Mouse (Mus musculus) midbrain, embryonic 14.5 days (tissue): ENCODE data around the gene Kdm4a. TPM values are rescaled to one million over a fixed set of nuclear protein-coding genes. Genes with fewer than 3 reads are reported as not detected.

Experiments used
- ATAC-seq: fragments of 200-750 bp; cut with Nextera tagmentation; 2 replicates; pipeline ENCODE4 v1.8.0; 2017; ENCODE audit warnings: moderate number of reproducible peaks, moderate library complexity; ENCODE audit not compliant: low FRiP score, low TSS enrichment
- DNase-seq: peaks from one replicate; pipeline ENCODE4 v3.0.0-alpha.2; 2015
- H3K27ac ChIP-seq: fragments of 300-500 bp; sonication (generic); replicated peaks from 2 replicates; pipeline ENCODE4 v1.5.1; 2014; ENCODE audit warnings: mild to moderate bottlenecking, low read depth, low read length, moderate library complexity
- H3K27me3 ChIP-seq: fragments of 300-500 bp; sonication (generic); 2 replicates; pipeline ENCODE4 v1.6.1; 2014; ENCODE audit warnings: low read length, control low read depth, mixed read lengths; ENCODE audit not compliant: control insufficient read depth, insufficient read depth
- H3K36me3 ChIP-seq: fragments of 300-500 bp; sonication (generic); 2 replicates; pipeline ENCODE4 v1.6.1; 2014; ENCODE audit warnings: low read length, control low read depth; ENCODE audit not compliant: control insufficient read depth, insufficient read depth
- H3K4me1 ChIP-seq: fragments of 300-500 bp; sonication (generic); 2 replicates; pipeline ENCODE4 v1.6.1; 2014; ENCODE audit warnings: mild to moderate bottlenecking, antibody characterized with exemption, low read length, control low read depth; ENCODE audit not compliant: control insufficient read depth, insufficient read depth
- H3K4me2 ChIP-seq: fragments of 300-500 bp; sonication (generic); 2 replicates; pipeline ENCODE4 v1.6.1; 2014; ENCODE audit warnings: mild to moderate bottlenecking, low read length, moderate library complexity
- H3K4me3 ChIP-seq: fragments of 300-500 bp; sonication (generic); replicated peaks from 2 replicates; pipeline ENCODE4 v1.5.1; 2014; ENCODE audit warnings: low read depth, low read length
- H3K9ac ChIP-seq: fragments of 300-500 bp; sonication (generic); replicated peaks from 2 replicates; pipeline ENCODE4 v1.6.1; 2014; ENCODE audit warnings: mild to moderate bottlenecking, low read length, moderate library complexity
- H3K9me3 ChIP-seq: fragments of 300-500 bp; sonication (generic); 2 replicates; pipeline ENCODE4 v1.6.1; 2016; ENCODE audit warnings: low read length, control low read depth, mixed read lengths; ENCODE audit not compliant: control insufficient read depth
- WGBS: fragments of 180-500 bp; shearing (Covaris S2); extraction: QIAGEN DNeasy Blood & Tissue Kit; methylation state at CpG from one replicate; pipeline ENCODE4 v1.1.7; 2014; 5-methylcytosine and 5-hydroxymethylcytosine counted together
- polyA plus RNA-seq: library from polyadenylated mRNA; unstranded; fragments of >200 nt; fragmentation: Nextera tagmentation; extraction: Ambion mirVana; gene quantifications from 2 replicates; pipeline ENCODE4 v1.2.1, GENCODE M21; 2014

Kdm4a gene
- 56.2 and 62.5 TPM in 2 replicates for polyA plus RNA-seq

DNA sequence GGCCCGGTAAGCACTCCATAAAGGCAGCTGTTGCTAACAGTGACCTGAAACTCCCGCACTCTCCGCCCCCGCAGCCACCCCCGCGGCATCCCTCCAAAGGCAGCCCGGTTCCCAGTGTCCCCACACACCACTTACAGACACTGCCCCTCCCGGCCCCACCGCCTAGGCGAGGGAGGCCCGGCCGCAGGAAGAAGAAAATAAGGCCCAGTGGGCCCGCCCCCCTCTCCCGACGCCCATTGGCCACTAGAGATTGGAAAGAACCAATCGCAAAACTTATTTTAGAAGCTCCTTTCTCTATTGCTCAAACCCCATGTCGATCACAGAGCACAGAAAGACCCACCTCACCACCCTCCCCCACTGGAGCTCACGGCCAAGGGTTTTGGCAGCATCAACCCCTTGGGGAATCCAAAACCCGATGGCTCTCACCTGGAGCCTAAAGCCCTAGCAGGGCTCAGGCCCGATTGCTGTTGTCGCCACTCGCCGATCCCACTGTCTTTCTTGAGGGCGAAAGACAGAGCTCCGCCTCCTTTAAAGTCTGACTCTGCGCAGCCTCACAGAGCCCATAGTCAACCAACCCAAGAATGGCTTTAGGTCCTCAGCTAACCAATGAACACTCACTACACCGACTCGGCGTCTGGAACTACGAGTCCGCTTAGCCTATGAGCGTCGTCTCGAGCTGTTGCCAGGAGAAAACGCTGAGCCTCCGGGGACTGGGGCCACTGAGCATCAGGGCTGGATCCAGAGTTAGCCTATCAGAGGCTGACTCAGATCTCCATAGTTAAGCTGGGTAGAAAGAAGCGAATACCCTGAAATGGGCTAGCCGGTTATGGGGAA is at the start of gene Kdm4a:
TSS of gene Kdm4a (minus strand) at position 577 of the 834 bp plus-strand sequence.
- peak within 1 kb of the TSS; percentile 64 for H3K4me2 ChIP-seq
- peaks cover 27% of the 10 kb centered on the region for H3K36me3 ChIP-seq
- ATAC-seq (peak; percentile 99), DNase-seq (peak; percentile 98)
- H3K27ac ChIP-seq, result peak within 1 kb of the TSS; percentile 93
- WGBS, result under 1% methylated on average over 38 of the region's 38 CpGs
- peak within 1 kb of the TSS; percentile 71 for H3K4me3 ChIP-seq
- H3K9ac ChIP-seq, result peak within 1 kb of the TSS; percentile 79
- peaks cover 10% of the 10 kb centered on the region for H3K4me1 ChIP-seq
- no peaks in the 10 kb centered on the region for H3K9me3 ChIP-seq
- no peaks in the 10 kb centered on the region for H3K27me3 ChIP-seq

DNA sequence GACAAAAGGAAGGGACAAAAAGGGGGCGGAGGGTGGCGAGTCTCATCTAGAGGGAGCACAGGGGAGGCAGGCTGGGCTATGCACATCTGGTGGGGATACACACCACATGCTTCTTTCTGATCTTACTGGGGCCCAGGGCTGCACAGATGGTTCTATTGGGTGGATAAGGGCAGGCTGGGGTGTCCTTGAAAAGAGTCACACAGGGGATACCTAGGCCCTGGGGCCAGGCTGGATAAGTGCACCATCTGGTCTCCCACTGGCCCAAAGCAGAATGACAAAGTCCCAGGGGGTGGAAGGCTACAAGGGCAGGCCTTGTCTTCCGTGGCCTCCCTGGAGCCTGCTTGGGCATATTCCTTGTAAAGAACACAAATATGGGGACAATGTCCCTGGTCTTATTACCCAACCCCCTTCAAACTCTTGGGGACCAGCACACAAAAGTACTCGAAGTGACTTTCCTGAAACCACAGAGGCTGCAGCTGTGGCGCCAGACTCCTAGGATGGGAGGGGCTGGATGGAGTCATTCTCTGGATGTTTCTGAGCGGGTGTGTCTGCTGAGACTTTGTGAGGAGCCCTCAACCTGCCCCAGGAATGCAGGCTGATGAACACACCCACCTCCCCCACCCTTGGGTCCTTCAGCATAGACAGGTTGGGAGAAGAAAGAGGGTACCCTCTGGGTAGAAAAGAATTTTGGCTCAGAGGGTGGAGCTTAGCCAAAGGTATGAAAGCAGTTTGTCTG is 49.4 kb upstream of the Kdm4a start:
- ATAC-seq (no peak), DNase-seq (no peak)
- no peaks in the 10 kb centered on the region for H3K4me1 ChIP-seq
- no peak overlapping the region for H3K9ac ChIP-seq
- no peak overlapping the region for H3K4me3 ChIP-seq
- H3K27me3 ChIP-seq, result no peaks in the 10 kb centered on the region
- H3K4me2 ChIP-seq, result no peak overlapping the region
- H3K36me3 ChIP-seq, result peaks cover 94% of the 10 kb centered on the region
- no peak overlapping the region for H3K27ac ChIP-seq
- WGBS, result 65% methylated on average over 6 of the region's 6 CpGs
- no peaks in the 10 kb centered on the region for H3K9me3 ChIP-seq

DNA sequence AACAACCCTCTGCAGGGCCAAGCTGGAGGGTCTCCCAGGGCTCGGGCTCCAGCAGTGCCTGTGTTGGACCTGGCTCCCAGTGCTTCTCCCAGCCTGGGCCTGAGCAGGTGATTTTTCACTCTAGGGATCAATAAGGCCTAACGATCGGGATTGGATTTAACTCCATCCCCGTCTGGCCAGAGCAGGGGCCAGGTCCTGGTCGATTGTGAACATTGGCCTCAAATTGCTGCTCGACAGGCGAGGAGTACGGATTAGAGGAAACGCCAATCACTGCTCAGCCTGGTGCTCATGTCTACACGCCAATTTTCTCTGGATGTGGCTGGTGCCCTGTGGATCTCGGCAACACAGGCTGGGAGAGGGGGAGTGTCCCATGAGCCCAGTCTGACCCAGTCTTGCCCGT is 47.6 kb upstream of the Kdm4a start:
- no peak overlapping the region for H3K4me2 ChIP-seq
- no peak for DNase-seq
- H3K4me3 ChIP-seq, result no peak overlapping the region
- H3K9me3 ChIP-seq, result no peaks in the 10 kb centered on the region
- no peaks in the 10 kb centered on the region for H3K4me1 ChIP-seq
- H3K27me3 ChIP-seq, result no peaks in the 10 kb centered on the region
- ATAC-seq, result no peak
- H3K9ac ChIP-seq, result no peak overlapping the region
- H3K36me3 ChIP-seq, result peaks cover 96% of the 10 kb centered on the region
- 73% methylated on average over 12 of the region's 12 CpGs for WGBS
- H3K27ac ChIP-seq, result no peak overlapping the region

DNA sequence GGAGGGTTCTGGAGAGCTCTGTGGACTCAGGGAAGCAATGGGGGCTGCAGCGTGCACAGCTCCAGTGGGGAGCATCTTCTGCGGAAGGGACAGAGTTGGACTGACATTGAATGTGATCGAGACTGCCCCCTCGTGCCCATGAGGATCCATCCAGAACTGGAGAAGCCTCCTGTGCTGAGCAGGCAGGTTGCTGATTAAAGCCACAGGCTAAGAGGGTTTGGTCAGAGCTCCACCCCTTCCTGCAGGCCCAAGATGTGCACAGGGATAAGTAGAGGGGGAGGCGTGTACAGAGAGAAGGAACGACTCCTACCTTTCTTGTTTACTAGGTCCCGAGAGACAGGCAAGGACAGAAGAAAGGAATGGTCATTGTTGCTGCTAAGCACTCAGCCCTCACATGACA is 41.4 kb upstream of the Kdm4a start:
- H3K9me3 ChIP-seq, result no peaks in the 10 kb centered on the region
- no peaks in the 10 kb centered on the region for H3K27me3 ChIP-seq
- H3K4me2 ChIP-seq, result no peak overlapping the region
- DNase-seq (no peak), ATAC-seq (no peak)
- peaks cover 98% of the 10 kb centered on the region for H3K36me3 ChIP-seq
- no peak overlapping the region for H3K27ac ChIP-seq
- no peak overlapping the region for H3K4me3 ChIP-seq
- no peaks in the 10 kb centered on the region for H3K4me1 ChIP-seq
- no peak overlapping the region for H3K9ac ChIP-seq
- 86% methylated on average over 7 of the region's 7 CpGs for WGBS

DNA sequence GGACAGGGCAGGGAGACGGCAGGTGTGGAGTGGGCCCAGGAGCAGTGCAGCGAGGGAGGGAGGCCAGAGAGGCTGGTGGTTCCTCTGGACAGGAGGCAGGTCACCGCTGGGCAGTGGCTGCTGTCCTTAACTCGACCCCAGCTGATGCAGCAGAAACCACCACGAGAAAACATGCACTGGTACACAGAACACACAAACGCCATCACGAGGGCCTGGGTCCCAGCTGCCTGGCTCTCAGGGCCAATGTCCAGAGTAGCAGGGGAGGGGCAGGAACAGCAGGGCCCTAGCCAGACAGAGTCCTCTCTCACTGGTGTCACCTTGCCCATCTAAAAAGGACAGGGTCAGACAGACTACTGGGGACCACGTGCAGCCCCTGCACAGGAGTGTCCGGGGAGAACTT is 40.9 kb upstream of the Kdm4a start:
- 94% methylated on average over 9 of the region's 9 CpGs for WGBS
- ATAC-seq, result no peak
- H3K27ac ChIP-seq, result no peak overlapping the region

DNA sequence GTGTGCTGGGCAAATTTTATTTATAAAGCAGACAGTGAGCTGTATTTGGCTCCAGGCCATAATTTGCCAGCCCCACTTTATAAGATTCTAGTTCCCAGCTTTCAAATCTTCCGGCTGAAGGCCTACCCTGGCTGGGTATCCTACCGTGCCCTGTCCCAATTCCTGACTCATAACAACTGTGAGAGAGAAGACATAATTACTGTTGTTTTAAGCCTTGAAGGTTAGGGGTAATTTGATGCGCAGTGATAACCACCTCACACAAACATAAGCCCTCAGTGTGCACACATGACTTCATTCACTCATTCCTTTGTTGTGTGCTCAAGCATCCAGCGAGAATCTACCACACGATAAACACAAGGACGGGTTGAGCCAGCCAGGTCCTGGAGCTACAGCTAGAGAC is 39.6 kb upstream of the Kdm4a start:
- Histone ChIP-seq H3K27ac (no peak overlapping the region), H3K9ac (no peak overlapping the region), H3K27me3 (no peaks in the 10 kb centered on the region), H3K4me2 (no peak overlapping the region), H3K9me3 (no peaks in the 10 kb centered on the region), H3K36me3 (peaks cover 93% of the 10 kb centered on the region), H3K4me3 (no peak overlapping the region), H3K4me1 (no peaks in the 10 kb centered on the region)
- DNase-seq (no peak), ATAC-seq (no peak)
- 86% methylated on average over 6 of the region's 6 CpGs for WGBS

More for the DNA sequence above, 40.9 kb upstream of the Kdm4a start:
- no peak for DNase-seq
- H3K4me1 ChIP-seq, result no peaks in the 10 kb centered on the region
- H3K9me3 ChIP-seq, result no peaks in the 10 kb centered on the region
- H3K27me3 ChIP-seq, result no peaks in the 10 kb centered on the region
- no peak overlapping the region for H3K9ac ChIP-seq
- no peak overlapping the region for H3K4me3 ChIP-seq
- H3K36me3 ChIP-seq, result peaks cover 98% of the 10 kb centered on the region
- H3K4me2 ChIP-seq, result no peak overlapping the region

DNA sequence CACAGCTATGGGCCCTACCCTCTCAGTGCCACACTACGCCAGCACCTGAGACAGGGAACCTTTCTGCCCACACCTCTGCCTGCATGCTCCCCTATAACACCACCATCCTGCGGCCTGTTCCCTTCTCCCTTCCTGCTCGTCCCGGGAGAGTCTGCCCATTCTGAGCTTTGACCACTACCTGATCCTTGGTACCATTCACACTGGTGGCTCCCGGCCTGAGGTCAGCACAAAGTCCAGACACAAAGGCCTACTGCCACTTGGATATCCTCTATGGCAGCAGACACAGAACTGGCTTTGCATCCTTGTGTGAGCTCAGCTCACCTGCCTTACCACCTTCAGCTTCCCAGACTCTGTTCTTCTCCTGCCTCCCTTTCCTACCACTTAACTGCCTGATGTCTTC is 38.7 kb upstream of the Kdm4a start:
- ATAC-seq, result no peak
- no peak for DNase-seq
- Histone ChIP-seq H3K4me3 (no peak overlapping the region), H3K9ac (no peak overlapping the region), H3K4me1 (no peaks in the 10 kb centered on the region), H3K27ac (no peak overlapping the region), H3K27me3 (no peaks in the 10 kb centered on the region), H3K36me3 (peaks cover 93% of the 10 kb centered on the region), H3K9me3 (no peaks in the 10 kb centered on the region), H3K4me2 (no peak overlapping the region)
- WGBS, result 91% methylated on average over 5 of the region's 5 CpGs

DNA sequence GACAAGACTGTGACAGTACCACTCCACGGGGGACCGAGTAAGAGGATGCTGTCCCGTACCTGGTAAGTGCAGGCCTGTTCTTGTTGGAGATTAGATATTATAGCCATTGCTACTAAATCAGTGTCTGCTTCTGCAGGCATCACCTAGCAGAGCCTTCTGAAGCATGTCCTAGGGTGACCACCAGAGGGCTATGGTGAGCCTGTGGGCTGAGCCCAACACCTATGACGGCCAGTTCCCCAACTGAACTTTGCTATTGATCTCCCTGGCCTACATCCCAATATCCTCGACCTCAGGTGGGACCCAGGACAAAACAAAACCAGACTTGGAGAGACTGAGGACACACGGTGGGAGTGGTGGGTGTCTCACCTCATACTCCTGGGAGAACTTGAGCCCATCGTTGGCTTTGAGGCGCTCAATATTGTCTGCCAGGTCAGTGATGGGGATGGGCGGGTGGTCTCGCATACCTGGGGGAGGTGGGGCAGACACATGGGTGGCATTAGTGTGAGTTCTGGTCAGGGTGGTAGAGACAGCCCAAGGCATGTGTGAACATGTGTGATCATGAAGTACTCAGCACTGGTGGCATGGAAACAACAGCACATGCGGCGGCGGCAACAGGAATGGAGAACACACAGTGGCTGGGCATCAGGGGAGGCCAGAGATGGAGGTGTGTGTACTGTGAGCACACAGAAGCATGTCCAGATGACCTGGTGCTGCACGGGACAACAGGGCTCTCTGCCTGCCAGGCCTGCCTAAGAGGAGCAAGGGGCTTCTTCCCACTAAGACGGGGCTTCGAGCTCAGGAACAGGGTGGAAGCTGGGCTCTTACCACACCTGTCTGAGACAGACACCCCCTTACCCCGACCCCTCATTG is 37.1 kb upstream of the Kdm4a start:
- Histone ChIP-seq H3K27me3 (no peaks in the 10 kb centered on the region), H3K9ac (no peak overlapping the region), H3K9me3 (no peaks in the 10 kb centered on the region), H3K4me3 (no peak overlapping the region), H3K27ac (no peak overlapping the region), H3K36me3 (peaks cover 93% of the 10 kb centered on the region), H3K4me2 (no peak overlapping the region), H3K4me1 (no peaks in the 10 kb centered on the region)
- 87% methylated on average over 17 of the region's 17 CpGs for WGBS
- DNase-seq, result peak; percentile 83
- no peak; the same call in 1 of the 2 replicates for ATAC-seq
